Mouse (Mus musculus): ENCODE data around the gene Sorl1. TPM values are rescaled to one million over a fixed set of nuclear protein-coding genes. Genes with fewer than 3 reads are reported as not detected.

Sorl1 gene
- total and polyA plus RNA-seq, 3 experiments = 2.5 to 12.3 (median 6.3) TPM

GRCm38 (mm10) chr9:42075241-42075640 lies 48.9 kb downstream of the Sorl1 start:
- dilution Hi-C loops (cut with MboI; ENCODE audit: extremely low pct_ligation_motif_present, extremely low pct_unique_long_range_greater_than_20kb, low sequenced_read_pairs) (no loop called here), in situ Hi-C loops (cut with MboI; ENCODE audit: low pct_ligation_motif_present, low pct_unique_long_range_greater_than_20kb, low sequenced_read_pairs) (no loop called here)
- Histone ChIP-seq H3K4me2 (ENCODE audit: insufficient read depth, low read depth, poor library complexity, severe bottlenecking) (no peak overlapping the region), H3K4me3 (replicated peaks in 1 of 3; ENCODE audit: low read depth in 2 of 3, low read length in 2 of 3, poor library complexity in 1 of 3) (no peak overlapping the region), H3K9ac (ENCODE audit: insufficient read depth, low read depth) (no peak overlapping the region), H3K4me1 (ENCODE audit: control insufficient read depth in 1 of 2, insufficient read depth in 2 of 2) (no peaks in the 10 kb centered on the region), H3K36me3 (replicated peaks in 1 of 2; ENCODE audit: control insufficient read depth in 1 of 2, insufficient read depth in 1 of 2, low read length in 1 of 2) (peaks cover 0 to 32% of the 10 kb centered on the region in 2 experiments), H3K27me3 (replicated peaks) (no peaks in the 10 kb centered on the region), H3K9me3 (replicated peaks; ENCODE audit: low read length) (peaks cover 3% of the 10 kb centered on the region), H3K27ac (ENCODE audit: insufficient read depth, low read depth) (no peak overlapping the region), H3K79me2 (replicated peaks; ENCODE audit: control insufficient read depth, extremely low read depth, insufficient read depth, poor library complexity, severe bottlenecking) (no peaks in the 10 kb centered on the region)
- DNase-seq (ENCODE audit: extremely low read depth) = no peak
- TF ChIP-seq MXI1 (IDR thresholded peaks at IDR 0.05; ENCODE audit: low read depth, low read length) (no peak), TBP (conservative IDR thresholded peaks at IDR 0.05; ENCODE audit: low read depth, low read length) (no peak), CTCF (conservative IDR thresholded peaks at IDR 0.05 in 1 of 2, IDR thresholded peaks at IDR 0.05 in 1 of 2; ENCODE audit: low read depth in 2 of 2, low read length in 2 of 2) (no peak), MAZ (IDR thresholded peaks at IDR 0.05; ENCODE audit: low read depth, low read length) (no peak), RAD21 (IDR thresholded peaks at IDR 0.05; ENCODE audit: low read depth, low read length) (no peak), MAX (IDR thresholded peaks at IDR 0.05; ENCODE audit: low read length) (no peak), CHD2 (IDR thresholded peaks at IDR 0.05; ENCODE audit: low read length) (no peak), MAFK (IDR thresholded peaks at IDR 0.05; ENCODE audit: insufficient replicate concordance, low read length) (no peak), ZKSCAN1 (IDR thresholded peaks at IDR 0.05; ENCODE audit: borderline replicate concordance, low read depth, low read length) (no peak)

- Histone ChIP-seq H3K79me2 (replicated peaks; ENCODE audit: control insufficient read depth, extremely low read depth, insufficient read depth, poor library complexity, severe bottlenecking) (no peaks in the 10 kb centered on the region), H3K4me3 (replicated peaks in 1 of 3; ENCODE audit: low read depth in 2 of 3, low read length in 2 of 3, poor library complexity in 1 of 3) (no peak overlapping the region), H3K4me2 (ENCODE audit: insufficient read depth, low read depth, poor library complexity, severe bottlenecking) (no peak overlapping the region), H3K27me3 (replicated peaks) (no peaks in the 10 kb centered on the region), H3K9ac (ENCODE audit: insufficient read depth, low read depth) (no peak overlapping the region), H3K36me3 (replicated peaks in 1 of 2; ENCODE audit: control insufficient read depth in 1 of 2, insufficient read depth in 1 of 2, low read length in 1 of 2) (peaks cover 0 to 31% of the 10 kb centered on the region in 2 experiments), H3K9me3 (replicated peaks; ENCODE audit: low read length) (no peaks in the 10 kb centered on the region), H3K27ac (ENCODE audit: insufficient read depth, low read depth) (no peak overlapping the region), H3K4me1 (ENCODE audit: control insufficient read depth in 1 of 2, insufficient read depth in 2 of 2) (peaks cover 0 to 9% of the 10 kb centered on the region in 2 experiments; a peak in 1 of 4 replicates)
- DNase-seq (ENCODE audit: extremely low read depth) = no peak
- dilution Hi-C loops (cut with MboI; ENCODE audit: extremely low pct_ligation_motif_present, extremely low pct_unique_long_range_greater_than_20kb, low sequenced_read_pairs) = no loop called here
- TF ChIP-seq BHLHE40 (IDR thresholded peaks at IDR 0.05; ENCODE audit: low read depth, low read length) (no peak), UBTF (IDR thresholded peaks at IDR 0.05; ENCODE audit: low read depth, low read length) (no peak), CHD1 (IDR thresholded peaks at IDR 0.05; ENCODE audit: low read depth, low read length) (no peak)
- in situ Hi-C loops (cut with MboI; ENCODE audit: low pct_ligation_motif_present, low pct_unique_long_range_greater_than_20kb, low sequenced_read_pairs) = no loop called here
Measured at GRCm38 (mm10) chr9:42072010-42072409, 52.1 kb downstream of the Sorl1 start.

GRCm38 (mm10) chr9:42070856-42071255 lies 53.2 kb downstream of the Sorl1 start:
- peaks cover 0 to 27% of the 10 kb centered on the region in 2 experiments for H3K36me3 ChIP-seq (replicated peaks in 1 of 2; ENCODE audit: control insufficient read depth in 1 of 2, insufficient read depth in 1 of 2, low read length in 1 of 2)
- DNase-seq (ENCODE audit: extremely low read depth) = no peak
- no peak overlapping the region for H3K4me3 ChIP-seq (replicated peaks in 1 of 3; ENCODE audit: low read depth in 2 of 3, low read length in 2 of 3, poor library complexity in 1 of 3)
- TF ChIP-seq CHD2 (IDR thresholded peaks at IDR 0.05; ENCODE audit: low read length) = no peak
- TF ChIP-seq PAX5 (IDR thresholded peaks at IDR 0.05; ENCODE audit: low read length) = no peak
- TF ChIP-seq JUND (conservative IDR thresholded peaks at IDR 0.05; ENCODE audit: low read depth, low read length) = no peak
- TF ChIP-seq EP300 (IDR thresholded peaks at IDR 0.05; ENCODE audit: low read length) = no peak
- no peak for TF ChIP-seq BHLHE40 (IDR thresholded peaks at IDR 0.05; ENCODE audit: low read depth, low read length)
- no peak for TF ChIP-seq ELF1 (IDR thresholded peaks at IDR 0.05; ENCODE audit: low read depth, low read length)
- no peak for TF ChIP-seq CTCF (conservative IDR thresholded peaks at IDR 0.05 in 1 of 2, IDR thresholded peaks at IDR 0.05 in 1 of 2; ENCODE audit: low read depth in 2 of 2, low read length in 2 of 2)
- dilution Hi-C loops (cut with MboI; ENCODE audit: extremely low pct_ligation_motif_present, extremely low pct_unique_long_range_greater_than_20kb, low sequenced_read_pairs) (no loop called here), in situ Hi-C loops (cut with MboI; ENCODE audit: low pct_ligation_motif_present, low pct_unique_long_range_greater_than_20kb, low sequenced_read_pairs) (no loop called here)
- H3K27me3 ChIP-seq (replicated peaks) = no peaks in the 10 kb centered on the region
- no peaks in the 10 kb centered on the region for H3K79me2 ChIP-seq (replicated peaks; ENCODE audit: control insufficient read depth, extremely low read depth, insufficient read depth, poor library complexity, severe bottlenecking)
- no peak overlapping the region for H3K4me2 ChIP-seq (ENCODE audit: insufficient read depth, low read depth, poor library complexity, severe bottlenecking)
- no peak overlapping the region for H3K27ac ChIP-seq (ENCODE audit: insufficient read depth, low read depth)
- H3K4me1 ChIP-seq (ENCODE audit: control insufficient read depth in 1 of 2, insufficient read depth in 2 of 2) = peaks cover 0 to 9% of the 10 kb centered on the region in 2 experiments; a peak in 1 of 4 replicates
- no peak overlapping the region for H3K9ac ChIP-seq (ENCODE audit: insufficient read depth, low read depth)
- no peaks in the 10 kb centered on the region for H3K9me3 ChIP-seq (replicated peaks; ENCODE audit: low read length)

All from CH12.LX (cell line).